Mouse (Mus musculus) A20 (cell line): ENCODE measurements at regions not wholly inside any gene's neighbourhood (a gene's known extent, or its start where the extent isn't known, plus 50 kb on each side); places are given as distances from the start of the nearest gene placed in this dataset.
A peak's percentile ranks its signal among the peaks of the same experiment; 100 is the strongest.

Source experiments
- DNase-seq: peaks from one replicate; pipeline ENCODE4 v3.0.0-alpha.2; 2011; ENCODE audit warnings: low read depth, low spot score

GRCm38 (mm10) chr13:51930301-51930747 is 83.8 kb downstream of the Gadd45g start:
- no peak for DNase-seq

- no peak for DNase-seq
Measured at GRCm38 (mm10) chr13:51930931-51931330, 84.5 kb downstream of the Gadd45g start.

GRCm38 (mm10) chr13:51935827-51936226 is 89.3 kb downstream of the Gadd45g start:
- no peak for DNase-seq

DNA sequence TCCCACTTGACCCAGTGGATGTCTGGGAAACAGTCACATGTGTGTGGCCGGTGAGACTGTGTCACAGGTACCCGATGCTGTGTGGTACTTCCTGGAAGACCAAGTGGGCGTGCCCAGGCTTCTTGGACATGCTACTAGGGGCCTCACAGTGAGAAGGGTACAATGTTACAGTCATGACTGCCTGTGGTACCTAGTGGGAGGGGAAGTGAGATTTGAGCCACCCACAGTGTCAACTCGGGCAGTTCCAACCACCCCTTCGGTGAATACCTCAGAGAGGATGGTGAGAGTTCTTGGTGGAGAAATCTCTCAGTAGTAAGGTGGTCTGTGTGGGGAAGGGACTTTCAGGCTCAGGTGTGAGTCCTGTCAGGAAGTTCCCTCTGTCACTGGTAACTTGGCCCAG is 90.0 kb downstream of the Gadd45g start:
- no peak for DNase-seq

- DNase-seq = no peak
Measured at GRCm38 (mm10) chr13:51937898-51938297, 91.4 kb downstream of the Gadd45g start.

DNA sequence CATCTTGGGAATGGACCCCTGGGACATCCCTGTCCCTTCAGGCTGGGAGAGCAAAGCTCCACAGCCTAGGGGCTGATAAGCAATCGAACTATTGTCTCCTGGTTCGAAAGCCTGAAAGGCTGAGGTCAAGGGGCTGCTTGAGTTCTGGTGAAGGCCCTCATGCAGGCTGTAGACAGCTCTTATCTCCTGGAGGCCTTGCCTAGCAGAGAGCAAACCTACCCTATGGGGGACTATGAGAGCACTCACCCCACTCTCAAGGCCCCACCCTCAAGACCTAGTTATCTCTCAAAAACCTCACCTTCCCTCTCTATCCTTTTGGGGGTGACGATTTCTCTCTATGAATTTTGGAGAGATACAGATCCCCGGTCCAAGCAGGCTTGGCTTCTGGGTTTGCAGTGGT is 92.8 kb downstream of the Gadd45g start:
- no peak for DNase-seq

GRCm38 (mm10) chr13:51939715-51940114 is 93.2 kb downstream of the Gadd45g start:
- DNase-seq = no peak

DNA sequence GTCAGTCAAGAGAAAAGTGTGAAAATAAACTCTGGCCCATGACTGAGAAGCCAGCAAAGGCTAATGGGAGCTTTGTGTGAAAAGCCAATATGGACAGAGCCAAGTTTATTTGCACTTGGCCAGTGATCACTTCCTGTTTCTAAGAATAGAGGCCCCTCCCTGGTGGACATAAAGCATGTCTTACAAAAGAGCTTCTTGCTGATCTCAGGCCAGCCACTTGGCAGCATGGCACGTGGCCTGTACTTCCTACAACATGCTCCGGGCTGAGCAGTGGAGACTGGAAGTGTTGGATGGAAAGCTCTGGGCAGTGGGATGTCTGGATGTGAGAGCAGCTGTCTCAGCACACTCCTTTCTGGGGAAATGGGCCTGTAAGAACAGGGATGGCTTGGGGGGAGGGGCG is 99.7 kb downstream of the Gadd45g start:
- peak; percentile 24 for DNase-seq

DNA sequence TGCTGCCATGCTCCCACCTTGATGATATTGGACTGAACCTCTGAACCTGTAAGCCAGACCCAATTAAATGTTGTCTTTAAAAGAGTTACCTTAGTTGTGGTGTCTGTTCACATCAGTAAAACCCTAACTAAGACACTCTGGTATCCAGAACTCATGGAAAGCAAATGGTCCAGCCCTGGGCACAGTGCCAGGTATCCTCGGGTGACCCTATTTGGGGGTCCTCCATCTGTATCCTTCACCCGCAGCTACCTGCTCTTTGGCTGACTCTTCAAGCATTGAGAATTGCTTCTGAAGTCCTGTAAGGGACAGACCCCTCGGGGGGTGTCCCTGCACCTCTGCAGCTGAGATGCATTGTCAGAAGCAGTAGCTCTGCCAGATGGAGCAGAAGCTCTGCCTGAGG is 102.4 kb downstream of the Gadd45g start:
- DNase-seq = no peak

- no peak for DNase-seq
Measured at GRCm38 (mm10) chr13:51951506-51952038, 105.1 kb downstream of the Gadd45g start.

DNA sequence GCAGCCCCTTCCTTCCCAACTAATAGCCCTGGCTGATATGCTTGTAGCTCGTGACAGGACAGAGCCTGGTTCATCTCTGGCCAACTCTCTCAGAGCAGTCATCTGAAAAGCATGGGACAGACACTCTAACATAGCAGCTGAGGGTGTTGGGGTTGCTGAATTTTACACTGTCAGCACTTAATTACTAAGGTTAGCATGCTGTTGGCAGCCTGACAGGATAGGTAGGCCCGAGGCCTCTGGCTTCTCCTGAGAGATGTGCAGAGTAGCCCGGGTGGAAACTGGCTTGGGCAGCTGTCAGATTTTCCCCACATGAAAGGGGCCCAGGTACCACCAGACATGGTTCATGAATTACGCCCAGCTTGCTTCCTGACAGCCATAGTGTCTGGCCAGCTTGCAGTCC is 106.6 kb downstream of the Gadd45g start:
- no peak for DNase-seq

DNA sequence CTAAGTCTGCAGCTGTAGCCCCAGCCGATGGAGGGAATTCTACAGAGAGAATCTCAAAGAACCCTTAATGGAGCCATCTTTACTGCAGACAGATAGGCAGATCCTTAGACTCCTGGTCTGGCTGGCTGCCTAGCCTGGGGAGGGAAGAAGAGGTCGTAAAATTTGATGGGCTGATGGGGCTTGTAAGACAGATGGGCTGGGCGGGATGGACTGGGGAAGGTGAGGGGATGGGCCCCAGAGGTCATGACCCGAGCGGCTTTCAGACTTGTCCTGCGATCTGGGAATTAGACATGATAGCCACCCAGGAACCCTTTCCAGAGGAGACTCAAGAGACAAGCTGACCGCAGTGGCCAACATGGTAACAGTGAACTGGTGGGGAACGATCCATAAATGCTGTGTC is 107.1 kb downstream of the Gadd45g start:
- DNase-seq = no peak

DNA sequence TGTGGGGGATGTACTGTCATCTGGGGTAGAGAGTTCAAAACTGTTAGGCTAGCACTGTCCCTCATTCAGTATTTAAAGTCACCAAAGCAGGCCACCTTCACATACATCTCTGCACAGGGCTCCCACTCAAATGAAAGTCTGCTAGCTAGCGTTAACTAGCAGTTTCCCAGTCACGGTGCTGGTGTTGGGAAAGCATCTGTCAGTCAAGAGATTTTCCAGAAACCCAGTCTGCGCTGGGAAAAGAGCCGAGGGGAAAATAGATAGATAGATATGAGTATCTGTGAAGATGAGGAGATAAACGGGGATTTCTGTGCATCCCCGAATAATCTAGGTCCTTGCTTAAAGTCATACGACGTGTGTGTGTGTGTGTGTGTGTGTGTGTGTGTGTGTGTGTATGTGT is 110.6 kb downstream of the Gadd45g start:
- DNase-seq = no peak

- DNase-seq = no peak
Measured at GRCm38 (mm10) chr13:51959591-51959990, 113.1 kb downstream of the Gadd45g start.

GRCm38 (mm10) chr13:51960262-51960661 is 113.8 kb downstream of the Gadd45g start:
- no peak for DNase-seq

- no peak for DNase-seq
Measured at GRCm38 (mm10) chr13:51962191-51962611, 115.7 kb downstream of the Gadd45g start.

DNA sequence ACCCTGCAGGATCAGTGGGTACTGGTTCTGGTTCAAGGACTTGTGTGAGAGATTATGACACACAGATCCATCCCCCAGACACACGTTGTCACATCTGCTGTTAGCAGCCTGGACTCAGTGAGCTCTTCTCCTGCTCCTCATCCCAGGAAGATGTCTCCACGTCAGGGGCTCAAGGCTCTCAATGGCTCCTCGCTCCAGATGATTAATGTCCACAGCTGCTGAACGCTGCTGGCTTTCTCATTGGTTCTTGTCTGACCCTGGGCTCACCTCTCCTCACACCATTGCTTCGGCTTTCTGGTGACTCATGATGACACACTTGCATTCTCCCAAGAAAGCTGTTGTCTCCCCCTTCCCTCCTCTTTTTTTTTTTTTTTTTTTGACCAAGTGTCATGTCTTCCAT is 116.2 kb downstream of the Gadd45g start:
- DNase-seq = no peak

- DNase-seq = no peak
Measured at GRCm38 (mm10) chr13:51963966-51964365, 117.5 kb downstream of the Gadd45g start.

DNA sequence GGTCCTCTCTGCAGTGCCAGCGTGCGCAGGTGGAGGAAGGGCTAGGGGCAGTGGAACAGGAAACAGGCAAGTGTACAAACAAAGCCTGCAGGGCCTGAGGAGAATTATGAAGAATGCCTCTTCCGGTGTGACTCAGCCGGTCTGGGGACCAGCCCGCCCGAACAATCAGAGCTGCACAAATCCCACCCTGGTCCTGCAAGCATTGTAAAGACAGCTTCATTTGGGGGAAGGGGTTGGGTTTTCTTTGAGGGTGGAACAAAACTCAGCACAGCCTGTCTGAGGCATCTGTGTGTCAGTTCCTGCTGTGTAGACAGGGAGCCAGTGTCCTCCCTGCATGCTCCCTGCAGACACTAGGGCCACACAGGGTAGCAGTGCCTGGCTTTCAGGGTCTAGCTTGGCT is 117.9 kb downstream of the Gadd45g start:
- DNase-seq = no peak

DNA sequence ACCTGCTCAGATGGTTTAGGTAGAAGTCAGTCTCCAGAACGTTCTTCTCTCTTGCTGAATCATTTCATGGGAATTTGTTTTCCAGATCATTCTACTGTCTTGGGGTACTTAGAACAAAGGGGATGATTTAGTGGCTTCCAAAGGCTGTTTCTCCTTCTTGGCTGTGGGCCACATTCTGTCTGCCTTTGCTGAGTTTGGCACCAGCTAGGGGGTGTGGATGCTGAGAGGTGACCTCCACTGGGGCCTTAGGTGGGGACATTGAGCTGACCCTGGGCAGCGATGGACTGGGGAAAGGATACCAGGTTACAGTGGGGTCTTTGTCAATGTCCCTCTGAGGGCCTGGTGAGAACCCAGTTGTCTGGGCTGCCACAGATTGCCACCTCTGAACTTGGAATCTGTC is 118.4 kb downstream of the Gadd45g start:
- DNase-seq = no peak

DNA sequence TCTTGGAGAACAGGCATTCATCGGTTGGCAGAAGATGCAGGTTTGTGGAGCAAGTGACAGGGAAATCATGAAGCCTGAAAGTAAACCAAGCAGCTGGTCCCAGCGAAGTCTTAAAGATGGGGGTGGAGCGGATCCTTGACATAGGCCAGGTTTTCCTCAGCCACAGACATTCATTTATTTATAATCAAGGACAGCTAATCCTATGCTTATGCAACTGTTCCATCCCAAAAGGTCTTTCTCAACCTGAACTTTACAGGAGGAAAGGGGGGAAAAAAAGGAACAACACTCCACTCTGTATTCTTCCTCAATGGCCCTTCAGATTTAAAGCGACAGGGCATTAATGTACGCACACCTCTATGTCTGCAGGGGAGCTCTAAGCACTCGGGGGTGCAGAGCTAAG is 121.6 kb downstream of the Gadd45g start:
- no peak for DNase-seq

DNA sequence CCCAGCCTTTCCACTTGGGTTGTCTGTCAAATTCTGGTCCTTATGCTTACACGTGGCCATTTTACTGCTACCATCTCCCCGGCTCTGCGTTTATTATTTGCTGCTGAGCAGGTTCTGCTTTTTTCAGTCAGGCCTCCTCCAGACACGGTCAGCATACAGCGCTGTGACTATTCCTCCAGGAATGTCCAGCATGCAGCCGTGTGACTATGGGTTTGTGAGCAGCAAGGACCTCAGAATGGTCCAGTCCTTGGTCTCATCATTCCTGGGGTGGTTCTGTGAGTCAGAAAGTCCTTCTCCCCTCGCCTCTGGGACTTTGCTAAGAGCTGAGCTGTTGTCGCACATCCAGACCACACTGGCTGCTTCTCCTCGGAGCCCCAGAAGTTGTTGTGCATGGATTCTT is 122.3 kb downstream of the Gadd45g start:
- no peak for DNase-seq

GRCm38 (mm10) chr13:51970051-51970450 is 123.6 kb downstream of the Gadd45g start:
- no peak for DNase-seq

- DNase-seq = no peak
Measured at GRCm38 (mm10) chr13:51972656-51973310, 126.3 kb downstream of the Gadd45g start.
